Mouse (Mus musculus) embryonic facial prominence, embryonic 13.5 days (tissue): ENCODE measurements at regions not wholly inside any gene's neighbourhood (a gene's known extent, or its start where the extent isn't known, plus 50 kb on each side); places are given as distances from the start of the nearest gene placed in this dataset.
A peak's percentile ranks its signal among the peaks of the same experiment; 100 is the strongest.

Experiments
- ATAC-seq: fragments of 200-750 bp; cut with Nextera tagmentation; 2 replicates; pipeline ENCODE4 v1.8.0; 2017; ENCODE audit warnings: low read depth; ENCODE audit not compliant: insufficient number of reproducible peaks, insufficient read depth, low FRiP score, low TSS enrichment
- H3K27ac ChIP-seq: fragments of 300-500 bp; sonication (generic); 2 replicates; pipeline ENCODE4 v1.5.1; 2015; ENCODE audit warnings: moderate library complexity, mild to moderate bottlenecking, inconsistent platforms
- H3K27me3 ChIP-seq: fragments of 300-500 bp; sonication (generic); 2 replicates; pipeline ENCODE4 v1.6.1; 2015; ENCODE audit warnings: mild to moderate bottlenecking, inconsistent platforms
- H3K36me3 ChIP-seq: fragments of 300-500 bp; sonication (generic); 2 replicates; pipeline ENCODE4 v1.6.1; 2015; ENCODE audit warnings: mild to moderate bottlenecking, inconsistent platforms
- H3K4me1 ChIP-seq: fragments of 300-500 bp; sonication (generic); 2 replicates; pipeline ENCODE4 v1.6.1; 2015; ENCODE audit warnings: inconsistent platforms
- H3K4me2 ChIP-seq: fragments of 300-500 bp; sonication (generic); 2 replicates; pipeline ENCODE4 v1.6.1; 2015; ENCODE audit warnings: moderate library complexity, mild to moderate bottlenecking, inconsistent platforms
- H3K4me3 ChIP-seq: fragments of 300-500 bp; sonication (generic); 2 replicates; pipeline ENCODE4 v1.5.1; 2015; ENCODE audit warnings: mild to moderate bottlenecking, inconsistent platforms
- H3K9ac ChIP-seq: fragments of 300-500 bp; sonication (generic); 2 replicates; pipeline ENCODE4 v1.6.1; 2015; ENCODE audit warnings: mild to moderate bottlenecking, inconsistent platforms
- H3K9me3 ChIP-seq: fragments of 300-500 bp; sonication (generic); 2 replicates; pipeline ENCODE4 v1.6.1; 2016; ENCODE audit warnings: inconsistent platforms
- WGBS: fragments of 180-500 bp; shearing (Covaris S2); methylation state at CpG from one replicate; pipeline ENCODE4 v1.1.7; 2015; ENCODE audit warnings: mixed read lengths; 5-methylcytosine and 5-hydroxymethylcytosine counted together

- no peaks in the 10 kb centered on the region for H3K4me1 ChIP-seq
- no peak overlapping the region for H3K4me3 ChIP-seq
- no peak overlapping the region for H3K9ac ChIP-seq
- H3K36me3 ChIP-seq, result no peaks in the 10 kb centered on the region
- WGBS, result 85% methylated on average over 9 of the region's 9 CpGs
- no peaks in the 10 kb centered on the region for H3K27me3 ChIP-seq
- no peak overlapping the region for H3K4me2 ChIP-seq
- H3K9me3 ChIP-seq, result no peaks in the 10 kb centered on the region
- no peak overlapping the region for H3K27ac ChIP-seq
- no peak for ATAC-seq
Measured at GRCm38 (mm10) chr11:71414403-71415140, 184.0 kb upstream of the Nlrp1b start.

- no peaks in the 10 kb centered on the region for H3K4me1 ChIP-seq
- no peak overlapping the region for H3K27ac ChIP-seq
- H3K4me2 ChIP-seq, result no peak overlapping the region
- H3K27me3 ChIP-seq, result no peaks in the 10 kb centered on the region
- no peak for ATAC-seq
- no peak overlapping the region for H3K4me3 ChIP-seq
- H3K36me3 ChIP-seq, result no peaks in the 10 kb centered on the region
- no peak overlapping the region for H3K9ac ChIP-seq
- H3K9me3 ChIP-seq, result no peaks in the 10 kb centered on the region
- WGBS, result 58% methylated on average over 3 of the region's 3 CpGs
Measured at GRCm38 (mm10) chr11:71415451-71415850, 184.9 kb upstream of the Nlrp1b start.

- Histone ChIP-seq H3K36me3 (no peaks in the 10 kb centered on the region), H3K9ac (no peak overlapping the region), H3K27ac (no peak overlapping the region), H3K4me2 (no peak overlapping the region), H3K4me3 (no peak overlapping the region), H3K4me1 (no peaks in the 10 kb centered on the region), H3K9me3 (0 out of 2 replicates have a peak, but pooled peaks cover 3% of the 10 kb centered on the region), H3K27me3 (no peaks in the 10 kb centered on the region)
- WGBS, result 60% methylated on average over 2 of the region's 2 CpGs
- ATAC-seq, result no peak
Measured at GRCm38 (mm10) chr11:71422291-71422840, 191.8 kb upstream of the Nlrp1b start.

DNA sequence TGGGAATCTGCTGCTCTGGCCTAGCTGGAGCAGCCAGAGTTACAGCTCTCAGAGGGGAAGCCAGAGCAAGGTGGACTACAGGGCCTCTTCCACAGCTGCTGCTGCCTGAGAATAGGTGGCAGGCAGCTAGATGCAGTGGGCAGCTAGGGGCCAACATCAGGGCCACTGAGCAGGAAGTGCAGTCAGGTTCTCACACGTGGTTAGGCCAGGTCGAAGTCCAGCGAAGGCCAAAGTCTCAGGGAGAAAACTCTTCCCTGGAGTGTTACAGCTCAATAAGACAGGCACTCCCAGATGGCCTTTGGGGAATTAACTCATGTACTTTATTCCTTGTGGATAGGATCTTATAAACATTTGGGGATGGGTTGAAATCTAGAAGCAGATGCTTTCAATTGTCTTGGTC is 192.7 kb upstream of the Nlrp1b start:
- H3K27me3 ChIP-seq, result no peaks in the 10 kb centered on the region
- 0 out of 2 replicates have a peak, but pooled peaks cover 3% of the 10 kb centered on the region for H3K9me3 ChIP-seq
- WGBS, result 75% methylated on average over 3 of the region's 3 CpGs
- no peak overlapping the region for H3K4me3 ChIP-seq
- ATAC-seq, result no peak
- no peak overlapping the region for H3K9ac ChIP-seq
- no peak overlapping the region for H3K4me2 ChIP-seq
- no peaks in the 10 kb centered on the region for H3K4me1 ChIP-seq
- H3K27ac ChIP-seq, result no peak overlapping the region
- H3K36me3 ChIP-seq, result no peaks in the 10 kb centered on the region

DNA sequence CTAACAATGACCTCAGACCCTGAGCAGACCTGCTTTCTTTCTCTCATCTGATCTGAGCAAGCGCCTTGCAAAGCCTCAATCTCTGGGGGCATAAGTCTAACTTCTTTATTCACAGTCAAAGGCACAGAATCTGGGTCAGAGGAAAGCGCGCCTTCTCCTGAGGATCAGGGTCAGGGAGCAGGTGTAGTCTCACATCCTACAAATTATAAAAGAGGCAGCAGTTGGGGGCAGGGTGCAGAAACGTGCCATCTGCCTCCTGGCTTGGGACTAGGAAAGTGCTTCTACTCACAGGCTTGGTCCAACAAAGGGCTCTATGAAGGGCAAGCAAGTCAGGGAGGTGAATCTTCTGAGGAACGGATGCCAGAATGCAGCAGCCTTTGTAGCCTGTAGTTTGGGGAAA is 194.3 kb upstream of the Nlrp1b start:
- no peak for ATAC-seq
- WGBS, result 84% methylated on average over 5 of the region's 5 CpGs
- H3K4me2 ChIP-seq, result no peak overlapping the region

GRCm38 (mm10) chr11:71429739-71430138 is 199.2 kb upstream of the Nlrp1b start:
- Histone ChIP-seq H3K36me3 (no peaks in the 10 kb centered on the region), H3K4me3 (no peak overlapping the region), H3K27ac (no peak overlapping the region), H3K9me3 (0 out of 2 replicates have a peak, but pooled peaks cover 3% of the 10 kb centered on the region), H3K4me2 (no peak overlapping the region), H3K9ac (no peak overlapping the region), H3K4me1 (no peaks in the 10 kb centered on the region), H3K27me3 (no peaks in the 10 kb centered on the region)
- 94% methylated on average over 22 of the region's 22 CpGs for WGBS
- no peak for ATAC-seq

More for the DNA sequence above, 194.3 kb upstream of the Nlrp1b start:
- Histone ChIP-seq H3K4me3 (no peak overlapping the region), H3K27ac (no peak overlapping the region), H3K9ac (no peak overlapping the region), H3K9me3 (0 out of 2 replicates have a peak, but pooled peaks cover 3% of the 10 kb centered on the region), H3K36me3 (no peaks in the 10 kb centered on the region), H3K4me1 (no peaks in the 10 kb centered on the region), H3K27me3 (no peaks in the 10 kb centered on the region)

- H3K27me3 ChIP-seq, result 0 out of 2 replicates have a peak, but pooled peaks cover 3% of the 10 kb centered on the region
- H3K27ac ChIP-seq, result no peak overlapping the region
- no peaks in the 10 kb centered on the region for H3K36me3 ChIP-seq
- H3K9ac ChIP-seq, result no peak overlapping the region
- no peaks in the 10 kb centered on the region for H3K9me3 ChIP-seq
- H3K4me1 ChIP-seq, result 0 out of 2 replicates have a peak, but pooled peaks cover 1% of the 10 kb centered on the region
- H3K4me2 ChIP-seq, result no peak overlapping the region
- no peak overlapping the region for H3K4me3 ChIP-seq
- 67% methylated on average over 6 of the region's 6 CpGs for WGBS
- no peak for ATAC-seq
Measured at GRCm38 (mm10) chr11:71434241-71434640, 203.7 kb upstream of the Nlrp1b start.

DNA sequence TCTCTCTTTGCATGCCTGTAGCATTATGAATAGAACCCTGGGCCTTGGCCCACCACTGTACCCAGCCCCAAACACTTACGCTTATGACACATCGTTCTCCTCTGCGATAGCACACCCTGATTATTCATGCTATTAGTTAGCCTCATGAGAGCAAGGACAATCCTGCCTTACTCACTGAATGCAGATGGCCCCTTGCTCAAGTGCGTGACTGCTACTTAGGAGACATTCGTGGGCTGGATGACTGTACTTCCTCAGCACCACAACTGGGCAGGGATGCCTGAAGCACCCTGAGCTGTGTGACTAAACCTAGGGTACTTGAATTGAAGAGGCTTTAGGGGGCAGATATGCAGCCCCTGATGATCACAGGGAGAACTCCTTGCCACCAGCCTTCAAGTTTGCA is 204.4 kb upstream of the Nlrp1b start:
- Histone ChIP-seq H3K36me3 (no peaks in the 10 kb centered on the region), H3K4me1 (peaks cover 8% of the 10 kb centered on the region; the same call in 1 of the 2 replicates), H3K27ac (no peak overlapping the region), H3K9me3 (no peaks in the 10 kb centered on the region), H3K4me3 (no peak overlapping the region), H3K4me2 (no peak overlapping the region), H3K9ac (no peak overlapping the region), H3K27me3 (peaks cover 10% of the 10 kb centered on the region)
- no peak for ATAC-seq
- 84% methylated on average over 5 of the region's 5 CpGs for WGBS

DNA sequence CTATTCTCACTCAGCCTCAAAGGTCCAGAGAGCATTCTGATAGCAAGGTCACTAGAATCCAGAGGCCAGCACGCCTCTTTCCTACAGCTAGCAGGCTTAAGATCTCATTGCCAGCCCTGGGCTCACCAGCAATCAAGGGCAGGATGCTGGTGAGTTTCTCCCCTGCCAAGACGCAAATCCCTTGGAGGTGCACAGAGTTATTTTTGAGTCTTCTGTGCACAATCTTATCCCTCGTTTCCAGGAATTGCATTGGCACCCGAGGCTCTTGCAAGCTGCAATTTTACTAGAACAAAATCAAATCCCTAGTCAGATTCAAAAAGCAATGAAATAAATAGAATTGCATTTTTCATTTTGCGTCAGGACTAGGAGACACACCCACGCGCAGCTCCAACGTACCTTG is 205.2 kb upstream of the Nlrp1b start:
- no peaks in the 10 kb centered on the region for H3K36me3 ChIP-seq
- ATAC-seq, result no peak
- no peak overlapping the region for H3K27ac ChIP-seq
- 58% methylated on average over 8 of the region's 8 CpGs for WGBS
- no peak overlapping the region for H3K4me3 ChIP-seq
- peaks cover 10% of the 10 kb centered on the region for H3K27me3 ChIP-seq
- H3K9ac ChIP-seq, result no peak overlapping the region
- no peaks in the 10 kb centered on the region for H3K9me3 ChIP-seq
- H3K4me2 ChIP-seq, result no peak overlapping the region
- peaks cover 15% of the 10 kb centered on the region for H3K4me1 ChIP-seq

DNA sequence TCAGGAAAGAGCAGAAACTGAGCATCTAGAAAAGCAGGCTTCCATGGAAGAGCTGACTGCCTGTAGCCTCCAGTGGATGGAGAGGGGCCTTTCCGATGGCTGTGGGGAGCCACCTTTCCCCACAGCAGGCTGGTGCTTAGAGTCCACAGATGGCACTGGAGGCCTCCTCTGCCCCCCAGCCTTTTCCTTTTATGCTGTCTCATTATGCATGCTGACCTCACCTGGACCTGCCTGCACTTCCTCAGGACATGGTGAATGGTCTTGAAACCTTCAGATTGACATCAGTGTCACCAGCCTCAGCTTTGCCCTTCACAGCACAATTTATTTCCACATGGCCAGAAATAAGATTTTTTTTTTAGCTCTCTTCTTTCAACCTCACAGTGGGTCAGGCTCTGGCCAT is 205.8 kb upstream of the Nlrp1b start:
- 74% methylated on average over 1 of the region's 1 CpGs for WGBS
- H3K36me3 ChIP-seq, result no peaks in the 10 kb centered on the region
- H3K4me2 ChIP-seq, result no peak overlapping the region
- no peak for ATAC-seq
- H3K9me3 ChIP-seq, result no peaks in the 10 kb centered on the region
- H3K4me3 ChIP-seq, result no peak overlapping the region
- peaks cover 15% of the 10 kb centered on the region for H3K4me1 ChIP-seq
- H3K9ac ChIP-seq, result no peak overlapping the region
- H3K27ac ChIP-seq, result no peak overlapping the region
- peaks cover 10% of the 10 kb centered on the region for H3K27me3 ChIP-seq

- Histone ChIP-seq H3K9ac (no peak overlapping the region), H3K4me1 (peaks cover 15% of the 10 kb centered on the region), H3K27me3 (peaks cover 10% of the 10 kb centered on the region), H3K36me3 (no peaks in the 10 kb centered on the region), H3K27ac (no peak overlapping the region), H3K4me3 (no peak overlapping the region), H3K4me2 (no peak overlapping the region), H3K9me3 (no peaks in the 10 kb centered on the region)
- 80% methylated on average over 2 of the region's 2 CpGs for WGBS
- ATAC-seq, result no peak
Measured at GRCm38 (mm10) chr11:71436801-71437200, 206.3 kb upstream of the Nlrp1b start.

DNA sequence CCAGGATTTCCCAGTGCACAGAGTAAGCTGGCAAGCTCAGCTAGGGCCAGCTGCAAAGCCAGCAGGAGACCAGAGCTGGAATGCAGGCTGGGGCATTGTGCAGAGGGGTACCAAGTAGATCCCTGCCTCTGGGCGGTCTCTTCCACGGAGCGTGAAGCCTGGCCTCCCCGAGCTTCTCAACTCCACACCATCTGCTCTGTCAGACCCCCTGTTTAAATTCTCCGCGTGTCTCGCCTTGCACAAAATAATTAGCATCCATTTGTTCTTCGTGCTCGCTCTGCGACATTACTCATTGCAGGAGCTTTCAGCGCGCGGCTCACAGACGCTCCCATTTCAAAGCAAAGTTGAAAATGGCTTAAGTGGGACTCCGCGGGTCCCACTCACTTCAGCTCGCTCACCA is 209.3 kb upstream of the Nlrp1b start:
- H3K36me3 ChIP-seq, result no peaks in the 10 kb centered on the region
- ATAC-seq, result no peak
- WGBS, result 4% methylated on average over 17 of the region's 17 CpGs
- H3K4me2 ChIP-seq, result peak overlapping the region; percentile 53
- H3K4me3 ChIP-seq, result peak overlapping the region; percentile 17
- no peak overlapping the region for H3K9ac ChIP-seq
- peaks cover 15% of the 10 kb centered on the region for H3K4me1 ChIP-seq
- H3K9me3 ChIP-seq, result no peaks in the 10 kb centered on the region
- peak overlapping the region; percentile 28; the same call in 1 of the 2 replicates for H3K27ac ChIP-seq
- peaks cover 10% of the 10 kb centered on the region for H3K27me3 ChIP-seq
